Mouse (Mus musculus) monocyte, adult 5-6 weeks (primary cell): ENCODE data around the gene Col25a1. TPM values are rescaled to one million over a fixed set of nuclear protein-coding genes. Genes with fewer than 3 reads are reported as not detected.

Source experiments
- ATAC-seq: fragments of 153-309, 156-312 bp; replicated peaks from 2 replicates; pipeline ENCODE4 v1.8.0; 2017; ENCODE audit warnings: mild to moderate bottlenecking; ENCODE audit not compliant: low TSS enrichment, insufficient number of reproducible peaks, severe bottlenecking, poor library complexity, low FRiP score
- total RNA-seq: library from RNA; stranded (forward); fragments of 200-1000, 200-491, 200-594 nt; gene quantifications from 3 replicates; pipeline ENCODE4 v1.2.3, GENCODE M21; 2017

Gene Col25a1
- total RNA-seq, 1 experiment from 2014 or later, result not detected

GRCm38 (mm10) chr3:130290672-130291071 lies 159.4 kb downstream of the Col25a1 start:
- no peak for ATAC-seq

- ATAC-seq, result no peak
These were observed 160.6 kb downstream of the Col25a1 start for GRCm38 (mm10) chr3:130291926-130292325.

GRCm38 (mm10) chr3:130300530-130300929 lies 169.2 kb downstream of the Col25a1 start:
- no peak for ATAC-seq

DNA sequence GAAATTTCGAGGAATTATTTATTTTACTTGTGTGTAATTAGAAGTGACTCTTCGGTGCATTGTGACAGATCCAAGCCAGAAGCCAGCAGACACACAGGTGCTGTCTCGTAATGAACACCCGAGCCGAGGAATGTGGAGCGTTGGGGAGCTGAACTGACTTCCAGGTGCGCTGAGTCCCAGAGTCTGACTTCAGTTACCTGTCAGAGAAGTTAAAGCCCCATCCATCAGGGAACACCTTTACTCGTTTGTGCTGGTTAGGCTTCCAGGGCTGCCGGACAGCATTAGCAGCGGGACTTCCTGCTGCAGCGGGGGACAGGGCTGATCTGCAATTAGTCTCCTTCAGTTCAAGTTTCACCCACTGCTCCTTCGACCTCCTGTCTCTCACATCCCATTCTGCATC lies 172.3 kb downstream of the Col25a1 start:
- no peak for ATAC-seq

GRCm38 (mm10) chr3:130304827-130305226 lies 173.5 kb downstream of the Col25a1 start:
- no peak for ATAC-seq

- no peak for ATAC-seq
These were observed 174.4 kb downstream of the Col25a1 start for GRCm38 (mm10) chr3:130305686-130306085.

- ATAC-seq, result no peak
These were observed 178.0 kb downstream of the Col25a1 start for GRCm38 (mm10) chr3:130309277-130309676.

DNA sequence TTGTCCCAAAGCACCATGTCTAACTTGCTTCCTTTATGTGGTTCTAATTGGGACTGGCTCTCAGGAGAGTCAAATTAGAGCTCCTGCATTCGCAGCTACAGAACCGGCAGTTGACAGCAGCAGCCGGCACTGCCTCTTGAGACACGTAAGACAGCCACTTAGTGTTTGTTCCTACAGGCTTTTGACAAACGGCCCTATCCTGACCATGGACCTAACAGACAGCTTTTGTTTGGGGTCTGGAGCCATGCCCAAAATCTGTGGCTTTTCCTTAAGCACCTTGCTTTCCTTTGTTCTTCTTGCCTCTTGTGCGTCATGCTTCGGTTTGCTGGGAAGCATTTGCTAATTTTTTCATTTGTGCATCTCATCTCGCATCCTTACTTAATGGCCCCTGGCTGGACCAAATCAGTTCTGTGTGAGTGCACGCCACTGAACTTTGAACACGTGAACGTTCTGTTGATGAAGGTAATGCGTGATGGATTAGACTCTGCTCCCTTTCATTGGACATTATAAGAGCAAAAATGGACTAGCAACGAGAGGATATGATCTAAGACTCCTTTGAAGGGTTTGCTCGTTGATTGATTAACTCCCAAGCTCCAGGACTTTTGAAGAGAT lies 179.5 kb downstream of the Col25a1 start:
- no peak for ATAC-seq

DNA sequence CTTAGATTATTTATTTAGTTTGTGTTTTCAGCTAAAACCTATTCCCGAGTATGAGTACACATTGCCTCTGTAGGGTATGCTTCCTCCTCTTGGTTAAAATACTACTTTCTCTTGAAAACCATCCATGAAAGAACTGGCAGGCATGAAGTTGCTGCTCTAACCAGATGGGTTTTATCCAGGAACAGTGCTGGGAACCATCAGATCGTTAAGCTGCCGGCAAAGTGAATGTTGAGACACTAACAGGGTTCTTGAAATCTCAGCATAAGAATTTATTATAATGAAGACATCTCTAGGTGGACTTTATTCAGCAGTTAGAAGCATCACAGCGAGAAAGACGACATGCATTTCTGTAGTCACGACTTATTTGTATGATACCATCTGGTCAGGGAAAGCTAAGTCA lies 181.9 kb downstream of the Col25a1 start:
- no peak for ATAC-seq

- ATAC-seq, result no peak
These were observed 196.0 kb downstream of the Col25a1 start for GRCm38 (mm10) chr3:130327039-130328015.

DNA sequence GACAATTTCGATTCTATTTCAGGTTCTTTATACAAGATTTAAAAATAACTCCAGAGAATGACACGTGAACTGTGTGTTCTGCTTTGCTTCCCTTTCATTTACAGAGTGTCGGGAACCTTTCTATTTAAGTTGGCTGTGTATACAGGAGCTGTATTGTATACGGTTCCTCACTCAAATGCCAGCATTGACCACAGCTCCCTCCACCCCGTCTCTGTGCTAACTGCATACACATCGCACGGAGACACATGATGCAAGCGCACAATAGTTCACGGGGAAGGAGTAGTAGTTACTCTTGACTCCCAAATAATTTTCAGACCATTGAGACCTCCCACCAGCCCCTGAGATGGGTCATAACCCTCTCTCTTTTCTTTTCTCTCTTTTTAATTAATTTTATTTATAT lies 197.6 kb downstream of the Col25a1 start:
- ATAC-seq, result no peak

- ATAC-seq, result no peak
These were observed 198.7 kb downstream of the Col25a1 start for GRCm38 (mm10) chr3:130329833-130330555.

GRCm38 (mm10) chr3:130330556-130330950 lies 199.3 kb downstream of the Col25a1 start:
- ATAC-seq, result no peak

- ATAC-seq, result no peak
These were observed 201.1 kb downstream of the Col25a1 start for GRCm38 (mm10) chr3:130332347-130332913.

DNA sequence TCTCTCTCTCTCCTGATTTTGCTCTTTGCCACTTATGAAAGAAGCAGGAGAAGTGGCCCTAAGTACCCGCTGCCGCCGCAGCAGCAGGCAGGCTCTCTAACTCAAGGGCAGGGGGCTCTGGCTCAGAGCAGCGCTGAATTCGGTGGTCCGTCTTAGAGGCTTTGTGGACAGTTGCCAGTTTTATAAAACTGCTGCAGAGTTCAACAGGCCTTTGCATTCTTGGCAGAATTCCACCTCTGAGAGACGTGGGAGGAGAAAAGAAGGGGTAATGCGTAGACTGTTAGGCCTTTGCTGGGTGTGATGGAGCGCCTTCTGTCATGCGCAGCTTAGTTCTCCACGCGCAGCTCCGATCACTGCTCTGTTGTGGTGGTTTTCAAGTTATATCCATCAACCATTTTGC lies 206.6 kb downstream of the Col25a1 start:
- no peak for ATAC-seq

- ATAC-seq, result no peak
These were observed 207.1 kb downstream of the Col25a1 start for GRCm38 (mm10) chr3:130338371-130338770.

DNA sequence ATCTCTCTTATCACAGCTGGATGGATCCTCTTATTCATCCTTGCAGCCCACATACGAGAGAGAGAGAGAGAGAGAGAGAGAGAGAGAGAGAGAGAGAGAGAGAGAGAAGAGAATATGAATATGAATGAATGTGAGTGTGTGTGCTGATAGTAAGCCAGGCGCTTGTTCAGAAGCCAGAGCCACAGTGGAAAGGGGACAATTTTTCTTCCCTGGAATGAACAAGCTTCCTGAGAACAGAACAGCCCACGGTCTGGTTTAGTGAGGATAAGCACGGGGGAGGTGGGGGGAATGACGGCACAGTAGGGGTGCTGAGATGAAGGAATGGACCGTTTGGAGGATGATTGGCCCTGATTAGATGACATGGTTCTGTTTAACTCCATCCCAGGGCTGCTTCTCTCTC lies 218.9 kb downstream of the Col25a1 start:
- no peak for ATAC-seq

DNA sequence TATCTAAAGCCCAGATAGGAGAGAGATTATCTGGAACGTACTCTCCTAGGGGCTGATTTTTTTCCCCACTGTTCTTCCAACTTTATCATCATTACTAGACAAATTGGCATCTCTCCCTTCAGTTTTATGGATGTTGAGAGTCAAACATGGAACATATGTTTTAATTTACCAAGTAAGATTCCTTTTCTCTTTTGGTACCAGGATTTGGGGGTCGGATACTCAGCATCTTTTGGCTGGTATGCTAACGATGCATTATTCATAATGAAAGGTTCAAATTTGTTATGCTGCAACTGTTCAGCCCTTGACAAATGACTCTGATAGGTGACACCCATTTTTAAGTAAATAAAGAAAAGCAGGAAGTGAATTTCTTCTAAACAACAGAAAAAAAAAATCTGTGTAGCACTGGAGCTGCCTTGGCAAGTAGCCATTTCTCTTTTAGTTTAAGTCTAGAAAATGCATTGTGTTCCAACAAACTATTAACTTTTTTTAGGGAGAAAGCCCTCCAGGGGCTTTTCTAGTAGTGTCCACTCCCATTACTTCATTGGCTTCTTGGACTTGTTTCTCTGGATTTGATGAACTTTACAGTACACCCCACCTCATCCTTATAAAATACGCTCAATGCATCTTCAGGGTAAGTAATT lies 223.2 kb downstream of the Col25a1 start:
- no peak for ATAC-seq
